ENCODE assay signal across 18 mouse cellular contexts in the genomic region with DNA sequence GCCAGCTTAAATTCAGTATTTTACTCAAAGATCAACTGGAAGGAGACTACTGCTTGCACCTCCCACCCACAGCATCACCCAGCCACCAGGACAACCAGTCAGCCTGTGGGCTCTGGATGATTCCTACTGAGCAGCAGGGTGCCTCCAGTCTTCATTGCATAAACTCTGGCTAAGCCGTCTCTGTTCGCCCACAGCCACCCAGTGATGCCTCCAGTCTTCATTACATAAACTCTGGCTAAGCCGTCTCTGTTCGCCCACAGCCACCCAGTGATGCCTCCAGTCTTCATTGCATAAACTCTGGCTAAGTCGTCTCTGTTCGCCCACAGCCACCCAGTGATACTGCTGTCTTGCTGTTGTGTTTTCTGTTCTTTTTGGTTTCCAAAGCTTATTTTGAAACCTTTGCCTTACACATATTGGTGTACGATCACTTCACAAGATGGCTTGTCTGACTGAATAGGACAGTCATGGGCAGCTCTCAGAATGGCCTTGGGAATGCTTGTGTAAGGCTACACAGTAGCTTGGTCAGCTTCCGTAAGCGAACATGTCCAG.
DNase-seq lines count a peak whose midpoint lies in the region; TF ChIP-seq lines count a peak whose summit lies in the region.
"Had no signal": no experiment of that assay in that cellular context is flagged by ENCODE, and none has a peak within 500 bp of the region (broad histone marks: within the 10 kb centered on the region; RNA-seq: fewer than 3 reads in every experiment).

No protein-coding gene starts in this region.

- no peak overlapping the region for H3K4me3 ChIP-seq in layer of hippocampus, adult 2 months
- H3K4me3 ChIP-seq: forebrain, embryonic 12.5 days; gastrocnemius, adult 2 months; heart, embryonic 15.5 days; limb, embryonic 13.5 days; liver, embryonic 15.5 days; neural tube, embryonic 12.5 days had no signal

- TF ChIP-seq CTCF in layer of hippocampus, adult 2 months (conservative IDR thresholded peaks at IDR 0.05) = no peak

- peak overlapping the region; percentile 68 for H3K27ac ChIP-seq in layer of hippocampus, adult 2 months
- H3K27ac ChIP-seq: forebrain, embryonic 12.5 days; gastrocnemius, adult 2 months; heart, embryonic 15.5 days; limb, embryonic 13.5 days; liver, embryonic 15.5 days; neural tube, embryonic 12.5 days had no signal

- DNase-seq in layer of hippocampus, adult 11-12 months (ENCODE audit: low spot score) = peak; percentile 33
- DNase-seq in layer of hippocampus, adult 9-10 months (ENCODE audit: low spot score) = no peak
- peak; percentile 49 to 66 for DNase-seq in right cerebral cortex, adult 2 months (ENCODE audit: low spot score in 2 of 2)
- DNase-seq in right cerebral cortex, postnatal 14 days = no peak
- peak; percentile 20 to 53 for DNase-seq in layer of hippocampus, adult 2 months (ENCODE audit: low spot score in 2 of 2)
- peak; percentile 87 for DNase-seq in telencephalon, adult 2 months (ENCODE audit: low read depth, low spot score)
- no peak for DNase-seq in liver
- DNase-seq: cerebellum, adult 9-11 months; embryo, embryonic 11 days; gastrocnemius, adult 2 months; heart, adult 18-20 months; kidney, postnatal 4 days; thymus, postnatal 14 days had no signal

Comparison
In these comparisons a context has a peak if more than half of its experiments do, and no peak if none do; other contexts are left out.
1. DNase-seq: peak in layer of hippocampus, adult 11-12 months (single experiment), right cerebral cortex, adult 2 months (2 of 2), layer of hippocampus, adult 2 months (2 of 2) and telencephalon, adult 2 months (single experiment); none in layer of hippocampus, adult 9-10 months (single experiment), right cerebral cortex, postnatal 14 days (single experiment) and liver (single experiment).